Mouse (Mus musculus) kidney, embryonic 16.5 days (tissue): ENCODE results near the gene Vmn2r42. TPM values are rescaled to one million over a fixed set of nuclear protein-coding genes. Genes with fewer than 3 reads are reported as not detected.
"Not testable (repeated sequence)": the region's sequence is repeated elsewhere in the genome, so short reads cannot be mapped to it uniquely, and the experiment has no call there.

ENCODE experiments used
- ATAC-seq: fragments of 200-750 bp; cut with Nextera tagmentation; 2 replicates; pipeline ENCODE4 v1.8.0; 2017; ENCODE audit warnings: moderate TSS enrichment; ENCODE audit not compliant: low FRiP score, low TSS enrichment
- H3K27ac ChIP-seq: fragments of 300-500 bp; sonication (generic); 2 replicates; pipeline ENCODE4 v1.5.1; 2014; ENCODE audit warnings: low read length
- H3K27me3 ChIP-seq: fragments of 300-500 bp; sonication (generic); 2 replicates; pipeline ENCODE4 v1.6.1; 2014; ENCODE audit warnings: low read length, control low read depth, mixed read lengths; ENCODE audit not compliant: insufficient read depth
- H3K36me3 ChIP-seq: fragments of 300-500 bp; sonication (generic); 2 replicates; pipeline ENCODE4 v1.6.1; 2014; ENCODE audit warnings: low read length, control low read depth, mixed read lengths; ENCODE audit not compliant: insufficient read depth
- H3K4me1 ChIP-seq: fragments of 300-500 bp; sonication (generic); 2 replicates; pipeline ENCODE4 v1.6.1; 2014; ENCODE audit warnings: low read length, control low read depth, mixed read lengths; ENCODE audit not compliant: insufficient read depth
- H3K4me2 ChIP-seq: fragments of 300-500 bp; sonication (generic); replicated peaks from 2 replicates; pipeline ENCODE4 v1.6.1; 2014; ENCODE audit warnings: low read depth, low read length
- H3K4me3 ChIP-seq: fragments of 300-500 bp; sonication (generic); 2 replicates; pipeline ENCODE4 v1.5.1; 2014; ENCODE audit warnings: mild to moderate bottlenecking, low read length
- H3K9ac ChIP-seq: fragments of 300-500 bp; sonication (generic); replicated peaks from 2 replicates; pipeline ENCODE4 v1.6.1; 2014; ENCODE audit warnings: low read length
- H3K9me3 ChIP-seq: fragments of 300-500 bp; sonication (generic); 2 replicates; pipeline ENCODE4 v1.6.1; 2016; ENCODE audit warnings: low read length, control low read depth
- WGBS: fragments of 180-500 bp; shearing (Covaris S2); extraction: QIAGEN DNeasy Blood & Tissue Kit; methylation state at CpG from one replicate; pipeline ENCODE4 v1.1.7; 2014; 5-methylcytosine and 5-hydroxymethylcytosine counted together
- polyA plus RNA-seq: library from polyadenylated mRNA; unstranded; fragments of >200 nt; fragmentation: Nextera tagmentation; extraction: Ambion mirVana; gene quantifications from 2 replicates; pipeline ENCODE4 v1.2.1, GENCODE M21; 2015

The Vmn2r42 gene
- polyA plus RNA-seq, result not detected in 2 replicates

DNA sequence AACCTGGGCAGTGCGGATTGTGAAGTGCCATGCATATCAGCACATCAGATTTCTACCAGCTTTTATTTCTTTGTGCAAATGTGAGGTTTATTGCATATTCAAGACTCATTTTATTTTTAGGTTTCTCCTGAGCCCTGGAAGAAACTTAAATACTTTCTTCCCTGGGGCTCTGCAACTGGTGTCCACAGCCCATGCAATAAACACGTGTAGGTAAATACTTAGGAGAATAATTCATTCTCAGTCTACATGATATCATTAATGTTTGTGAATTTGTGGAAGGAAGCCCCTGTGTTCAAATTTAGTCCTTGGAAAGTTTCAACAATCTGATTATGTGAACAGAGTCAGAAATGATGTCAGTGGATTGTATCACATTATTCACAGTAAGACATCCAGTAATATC, at the start of gene Vmn2r42:
Gene Vmn2r42, minus strand, starts transcription at position 101 of the 400 bp plus-strand sequence.
- not testable (repeated sequence) for H3K4me3 ChIP-seq, H3K27ac ChIP-seq, H3K27me3 ChIP-seq, H3K36me3 ChIP-seq, H3K4me2 ChIP-seq, ATAC-seq, H3K9me3 ChIP-seq, H3K4me1 ChIP-seq, H3K9ac ChIP-seq
- WGBS, result no CpG with 5 or more reads among the region's 2 CpGs

DNA sequence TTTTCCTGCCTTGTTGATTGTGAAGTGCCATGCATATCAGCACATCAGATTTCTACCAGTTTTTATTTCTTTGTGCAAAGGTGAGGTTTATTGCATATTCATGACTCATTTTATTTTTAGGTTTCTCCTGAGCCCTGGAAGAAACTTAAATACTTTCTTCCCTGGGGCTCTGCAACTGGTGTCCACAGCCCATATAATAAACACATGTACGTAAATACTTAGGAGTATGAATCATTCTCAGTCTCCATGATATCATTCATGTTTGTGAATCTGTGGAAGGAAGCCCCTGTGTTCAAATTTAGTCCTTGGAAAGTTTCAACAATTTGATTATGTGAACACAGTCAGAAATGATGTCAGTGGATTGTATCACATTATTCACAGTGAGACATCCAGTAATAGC, 38.6 kb downstream of the Vmn2r42 start, which contains the start of gene Vmn2r41:
Gene Vmn2r41, minus strand, starts transcription at position 101 of the 400 bp plus-strand sequence.
- not testable (repeated sequence) for H3K27ac ChIP-seq, H3K9ac ChIP-seq, H3K4me1 ChIP-seq, H3K36me3 ChIP-seq, H3K9me3 ChIP-seq, H3K4me3 ChIP-seq, H3K4me2 ChIP-seq, ATAC-seq, H3K27me3 ChIP-seq
- no CpG with 5 or more reads among the region's 1 CpGs for WGBS

Other genes starting within 250 kb of the Vmn2r42 start
- gene Vmn2r41, start 38.7 kb downstream of the Vmn2r42 start, polyA plus RNA-seq, result not detected in 2 replicates
- gene Vmn2r43, start 60.3 kb upstream of the Vmn2r42 start, polyA plus RNA-seq, result not detected in 2 replicates
- not detected in 2 replicates for gene Vmn2r44, start 183.0 kb upstream of the Vmn2r42 start, polyA plus RNA-seq